Comparison of ENCODE assay signal across 8 mouse cellular contexts in genomic region chr5:139775216-139775926, GRCm38 (mm10). TPM values are rescaled to one million over a fixed set of nuclear protein-coding genes. Genes with fewer than 3 reads are reported as not detected.
DNase-seq lines count a peak whose midpoint lies in the region; ATAC-seq lines count a peak whose summit lies in the region.

TSS of gene Ints1 (minus strand) at chr5:139775674.

- peak; percentile 99 for DNase-seq in adipocyte (ENCODE audit: low spot score)
- DNase-seq in embryo, embryonic 10 days (ENCODE audit: low spot score) = peak; percentile 97
- peak; percentile 97 for DNase-seq in gastrocnemius, postnatal 10 days
- peak; percentile 97 for DNase-seq in induced T-regulatory cell, adult 2 months (ENCODE audit: low read depth)
- peak; percentile 86 to 98 for DNase-seq in left cerebral cortex, adult 9 months (ENCODE audit: low spot score in 2 of 2)
- peak; percentile 98 for DNase-seq in right cerebral cortex, postnatal 14 days
- DNase-seq in urinary bladder, postnatal 36 days (ENCODE audit: low spot score in 2 of 2) = peak; percentile 89 to 94

- peak; percentile 92 for ATAC-seq in megakaryocyte progenitor cell, adult 5-6 weeks (replicated peaks; ENCODE audit: poor library complexity)

RNA-seq across cellular contexts. Expression of gene Ints1, which starts in this region (rescaled TPM):
- total RNA-seq in gastrocnemius, postnatal 10 days (2021) = 10 to 100 TPM; 36.4 to 36.7 TPM
- total RNA-seq in megakaryocyte progenitor cell, adult 5-6 weeks (2015) = 63.8 and 65.1 TPM in 2 replicates
- 41.0 and 47.0 TPM in 2 replicates for total RNA-seq in megakaryocyte progenitor cell, adult 5-6 weeks (2017)

Comparison
In these comparisons a context has a peak if more than half of its experiments do, and no peak if none do; other contexts are left out.
1. Peak in every context shown above with its lines: DNase-seq and ATAC-seq.